Mouse (Mus musculus) ES-Bruce4 (cell line): Measurements from ENCODE around the gene Cfap299. TPM values are rescaled to one million over a fixed set of nuclear protein-coding genes. Genes with fewer than 3 reads are reported as not detected.
"Not testable (repeated sequence)": the region's sequence is repeated elsewhere in the genome, so short reads cannot be mapped to it uniquely, and the experiment has no call there.

Source experiments
- H3K27ac ChIP-seq: 2 replicates; pipeline ENCODE4 v1.5.1; 2012; ENCODE audit warnings: low read length, inconsistent platforms; ENCODE audit not compliant: insufficient read depth
- H3K27me3 ChIP-seq: 2 replicates; pipeline ENCODE4 v1.6.1; 2012; ENCODE audit warnings: mild to moderate bottlenecking, low read length, inconsistent platforms; ENCODE audit not compliant: control insufficient read depth, poor library complexity, insufficient read depth, severe bottlenecking
- H3K36me3 ChIP-seq: 2 replicates; pipeline ENCODE4 v1.6.1; 2012; ENCODE audit warnings: inconsistent platforms, mild to moderate bottlenecking, low read length, moderate library complexity; ENCODE audit not compliant: control insufficient read depth, poor library complexity, insufficient read depth, severe bottlenecking
- H3K4me1 ChIP-seq: one replicate; pipeline ENCODE4 v1.8.1; 2011; ENCODE audit warnings: low read length; ENCODE audit not compliant: control insufficient read depth, insufficient read depth
- H3K4me3 ChIP-seq: 2 replicates; pipeline ENCODE4 v1.5.1; 2011; ENCODE audit warnings: low read depth, mild to moderate bottlenecking, low read length
- H3K9ac ChIP-seq: 2 replicates; pipeline ENCODE4 v1.6.1; 2012; ENCODE audit warnings: low read depth, mild to moderate bottlenecking, inconsistent platforms; ENCODE audit not compliant: poor library complexity, severe bottlenecking
- H3K9me3 ChIP-seq: replicated peaks from 2 replicates; pipeline ENCODE4 v1.6.1; 2012; ENCODE audit warnings: mild to moderate bottlenecking, low read length, inconsistent platforms; ENCODE audit not compliant: control insufficient read depth, poor library complexity, insufficient read depth, severe bottlenecking
- CTCF ChIP-seq: IDR thresholded peaks from one replicate; pipeline ENCODE4 v1.8.1; 2011; ENCODE audit warnings: low read depth, low read length
- EP300 ChIP-seq: IDR thresholded peaks from 2 replicates; pipeline ENCODE4 v1.6.1; 2011; ENCODE audit warnings: low read depth, low read length; ENCODE audit not compliant: insufficient read depth
- POLR2A ChIP-seq: IDR thresholded peaks from one replicate; pipeline ENCODE4 v1.8.1; 2011; ENCODE audit warnings: low read length; ENCODE audit not compliant: insufficient read depth
- polyA plus RNA-seq: library from polyadenylated mRNA; stranded (reverse); fragments of >200 nt; gene quantifications from 2 replicates; pipeline ENCODE4 v1.2.4, GENCODE M21; 2011; ENCODE audit warnings: low read depth; ENCODE audit not compliant: missing spikeins, insufficient read depth, insufficient read length

The Cfap299 gene
- polyA plus RNA-seq, 1 experiment, result 1.2 TPM

DNA sequence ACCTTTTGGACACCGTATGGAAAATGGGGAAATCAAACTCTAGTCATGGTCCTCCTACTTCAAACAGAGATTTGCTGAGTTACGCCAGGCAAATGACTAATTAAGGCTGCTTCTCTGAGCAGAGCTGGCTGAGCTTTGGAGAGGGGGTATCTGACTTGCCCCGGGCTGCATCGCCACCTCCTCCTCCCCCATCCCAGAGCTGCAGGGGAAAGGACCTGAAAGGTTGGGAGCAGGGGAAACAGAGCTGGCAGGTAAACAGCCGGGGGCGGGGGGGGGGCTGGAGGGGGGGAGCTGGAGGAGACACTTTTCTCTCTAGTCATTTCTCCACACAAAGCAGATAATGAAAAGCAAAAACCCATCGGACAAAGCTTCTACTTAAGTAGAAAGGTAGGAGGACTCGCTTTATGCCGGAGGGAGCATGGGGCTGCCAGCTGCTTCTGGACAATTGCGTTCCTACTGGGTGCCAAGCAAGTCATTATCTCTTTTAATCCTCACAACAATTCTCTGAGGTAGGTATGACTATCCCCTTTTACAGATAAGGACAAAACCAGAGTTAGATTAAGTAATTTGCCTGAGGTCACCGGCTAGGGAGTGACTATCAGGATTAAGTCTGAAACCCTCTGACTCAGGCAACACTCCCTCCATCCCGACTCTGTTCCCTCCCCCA lies 35.9 kb upstream of the Cfap299 start:
- H3K27me3 ChIP-seq, result no peaks in the 10 kb centered on the region; the same call in 1 of the 2 replicates
- no peak overlapping the region for H3K4me3 ChIP-seq
- no peaks in the 10 kb centered on the region for H3K9me3 ChIP-seq
- H3K27ac ChIP-seq, result no peak overlapping the region
- no peak overlapping the region for H3K9ac ChIP-seq
- no peak for TF ChIP-seq POLR2A
- no peak for TF ChIP-seq CTCF
- no peak for TF ChIP-seq EP300
- no peaks in the 10 kb centered on the region for H3K4me1 ChIP-seq
- H3K36me3 ChIP-seq, result no peaks in the 10 kb centered on the region

DNA sequence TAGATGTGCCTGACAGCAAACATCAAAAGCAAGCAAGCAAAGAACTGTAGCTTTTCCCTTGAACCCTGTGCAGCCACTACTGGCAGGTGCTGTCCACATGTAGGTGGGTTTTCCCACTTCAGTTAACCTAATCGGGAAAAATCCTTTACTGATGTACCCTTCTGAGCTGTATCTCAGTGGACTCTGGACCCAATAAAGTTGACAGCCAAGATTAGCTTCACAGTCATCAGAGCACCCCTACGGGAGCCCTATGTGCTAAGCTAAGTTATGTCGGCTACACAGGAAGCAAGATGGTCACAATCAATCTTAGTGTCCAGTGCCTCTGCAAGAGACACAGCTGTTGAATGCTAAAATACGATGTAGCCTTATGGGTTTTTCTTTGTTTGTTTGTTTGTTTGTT lies 29.0 kb upstream of the Cfap299 start:
- Histone ChIP-seq H3K27me3 (no peaks in the 10 kb centered on the region; the same call in 1 of the 2 replicates), H3K4me3 (no peak overlapping the region), H3K9me3 (no peaks in the 10 kb centered on the region), H3K4me1 (no peaks in the 10 kb centered on the region), H3K27ac (no peak overlapping the region), H3K36me3 (no peaks in the 10 kb centered on the region), H3K9ac (no peak overlapping the region)
- TF ChIP-seq CTCF (no peak), EP300 (no peak), POLR2A (no peak)

DNA sequence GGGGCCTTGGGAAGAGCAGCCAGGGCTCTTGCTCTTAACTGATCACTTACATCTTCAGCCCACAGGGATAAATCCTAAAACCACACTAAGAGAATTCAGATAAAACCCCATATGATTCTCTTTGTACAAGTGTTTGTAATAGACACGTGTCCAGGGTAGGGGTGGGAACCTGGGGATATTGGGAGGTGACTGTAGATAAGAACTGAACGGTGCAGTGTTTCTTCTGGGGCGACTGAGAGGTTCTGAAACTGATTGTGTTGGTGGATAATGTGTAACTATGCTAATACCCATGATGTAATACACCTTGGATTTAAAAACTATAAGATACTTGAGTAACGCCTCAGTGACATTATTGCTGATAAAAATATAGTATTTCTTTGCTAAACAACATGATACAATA lies 23.4 kb upstream of the Cfap299 start:
- Histone ChIP-seq H3K27ac (no peak overlapping the region), H3K4me3 (no peak overlapping the region), H3K36me3 (no peaks in the 10 kb centered on the region), H3K9me3 (no peaks in the 10 kb centered on the region), H3K4me1 (no peaks in the 10 kb centered on the region), H3K9ac (no peak overlapping the region), H3K27me3 (no peaks in the 10 kb centered on the region)
- no peak for TF ChIP-seq CTCF
- TF ChIP-seq EP300, result no peak

DNA sequence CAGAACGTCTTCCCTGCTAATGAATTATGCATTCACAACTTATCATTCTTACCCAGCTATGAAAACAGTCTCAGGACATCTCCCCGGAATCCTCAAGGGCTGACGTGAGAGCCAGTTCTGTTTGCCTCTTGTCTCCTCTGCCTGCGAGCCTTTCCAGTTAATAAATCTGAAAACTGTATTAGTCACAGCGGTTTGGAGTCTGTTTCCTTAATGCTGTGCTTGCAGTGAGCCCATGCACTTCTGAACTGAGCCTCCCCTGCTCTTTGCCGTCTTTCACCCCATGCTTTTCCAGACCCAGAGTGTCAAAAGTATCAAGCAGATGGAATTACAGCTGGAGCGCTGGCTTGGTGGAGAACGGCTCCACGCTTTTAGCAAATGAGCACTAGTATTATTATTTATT lies 22.6 kb upstream of the Cfap299 start:
- Histone ChIP-seq H3K27me3 (no peaks in the 10 kb centered on the region), H3K36me3 (no peaks in the 10 kb centered on the region), H3K4me1 (no peaks in the 10 kb centered on the region), H3K27ac (no peak overlapping the region), H3K9ac (no peak overlapping the region), H3K4me3 (no peak overlapping the region), H3K9me3 (no peaks in the 10 kb centered on the region)
- TF ChIP-seq POLR2A, result no peak
- no peak for TF ChIP-seq EP300
- TF ChIP-seq CTCF, result no peak

DNA sequence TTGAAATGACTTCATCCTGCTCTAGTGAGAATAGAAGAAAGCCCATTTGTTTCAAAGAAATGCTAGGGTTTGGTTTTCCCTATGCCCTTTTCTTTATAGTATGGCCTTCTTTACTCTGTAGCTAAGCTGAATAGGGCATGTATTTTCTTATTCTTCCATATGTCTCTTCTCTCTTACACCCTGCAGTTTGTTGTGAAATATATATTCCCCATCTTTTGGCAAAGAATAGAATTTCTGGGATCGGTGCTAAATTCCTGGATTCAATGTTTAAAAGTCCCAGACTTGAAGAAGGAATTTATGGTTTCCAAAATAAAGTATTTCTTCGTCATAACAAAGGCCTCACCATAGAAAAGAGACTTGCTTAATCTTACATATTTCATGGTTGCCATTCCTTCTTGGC lies 2.5 kb upstream of the Cfap299 start:
- no peaks in the 10 kb centered on the region for H3K4me1 ChIP-seq

GRCm38 (mm10) chr5:98343751-98344150 lies 14.6 kb downstream of the Cfap299 start:
- TF ChIP-seq EP300, result peak; percentile 24; the same call in 1 of the 2 replicates
- H3K36me3 ChIP-seq, H3K4me1 ChIP-seq, H3K9me3 ChIP-seq, H3K9ac ChIP-seq, H3K4me3 ChIP-seq, H3K27ac ChIP-seq, H3K27me3 ChIP-seq: not testable (repeated sequence)

More for the DNA sequence above, 2.5 kb upstream of the Cfap299 start:
- TF ChIP-seq EP300 (no peak), CTCF (no peak), POLR2A (no peak)
- Histone ChIP-seq H3K9ac (no peak overlapping the region), H3K36me3 (no peaks in the 10 kb centered on the region), H3K9me3 (no peaks in the 10 kb centered on the region), H3K4me3 (no peak overlapping the region), H3K27ac (no peak overlapping the region), H3K27me3 (no peaks in the 10 kb centered on the region; the same call in 1 of the 2 replicates)
